Mouse (Mus musculus) liver, embryonic 16.5 days (tissue): Measurements from ENCODE around the gene Rasa1. TPM values are rescaled to one million over a fixed set of nuclear protein-coding genes. Genes with fewer than 3 reads are reported as not detected.

Source experiments
- ATAC-seq: fragments of 200-750 bp; cut with Nextera tagmentation; 2 replicates; pipeline ENCODE4 v1.8.0; 2017; ENCODE audit warnings: low read depth, mild to moderate bottlenecking, moderate number of reproducible peaks, moderate library complexity
- H3K27ac ChIP-seq: fragments of 300-500 bp; sonication (generic); 2 replicates; pipeline ENCODE4 v1.5.1; 2014; ENCODE audit warnings: mild to moderate bottlenecking, low read length
- H3K27me3 ChIP-seq: fragments of 300-500 bp; sonication (generic); 2 replicates; pipeline ENCODE4 v1.6.1; 2014; ENCODE audit warnings: low read depth, low read length, mixed read lengths; ENCODE audit not compliant: control insufficient read depth, insufficient read depth
- H3K36me3 ChIP-seq: fragments of 300-500 bp; sonication (generic); 2 replicates; pipeline ENCODE4 v1.6.1; 2014; ENCODE audit warnings: mild to moderate bottlenecking; ENCODE audit not compliant: control insufficient read depth, insufficient read depth
- H3K4me1 ChIP-seq: fragments of 300-500 bp; sonication (generic); 2 replicates; pipeline ENCODE4 v1.6.1; 2014; ENCODE audit warnings: low read depth, low read length, mixed read lengths; ENCODE audit not compliant: control insufficient read depth
- H3K4me2 ChIP-seq: fragments of 300-500 bp; sonication (generic); 2 replicates; pipeline ENCODE4 v1.6.1; 2014; ENCODE audit warnings: low read depth, low read length, mixed read lengths
- H3K4me3 ChIP-seq: fragments of 300-500 bp; sonication (generic); 2 replicates; pipeline ENCODE4 v1.5.1; 2014; ENCODE audit warnings: low read depth, mild to moderate bottlenecking, low read length
- H3K9ac ChIP-seq: fragments of 300-500 bp; sonication (generic); 2 replicates; pipeline ENCODE4 v1.6.1; 2014; ENCODE audit warnings: low read depth, low read length
- H3K9me3 ChIP-seq: fragments of 300-500 bp; sonication (generic); replicated peaks from 2 replicates; pipeline ENCODE4 v1.6.1; 2016; ENCODE audit warnings: low read length; ENCODE audit not compliant: control insufficient read depth
- WGBS: fragments of 180-500 bp; shearing (Covaris S2); extraction: QIAGEN DNeasy Blood & Tissue Kit; methylation state at CpG from one replicate; pipeline ENCODE4 v1.1.7; 2014; ENCODE audit not compliant: insufficient replicate concordance; 5-methylcytosine and 5-hydroxymethylcytosine counted together
- polyA plus RNA-seq: library from polyadenylated mRNA; unstranded; fragments of >200 nt; fragmentation: Nextera tagmentation; extraction: Ambion mirVana; gene quantifications from 2 replicates; pipeline ENCODE4 v1.2.1, GENCODE M21; 2015

Gene Rasa1
- polyA plus RNA-seq, 1 experiment from 2014 or later: 11.4 TPM

DNA sequence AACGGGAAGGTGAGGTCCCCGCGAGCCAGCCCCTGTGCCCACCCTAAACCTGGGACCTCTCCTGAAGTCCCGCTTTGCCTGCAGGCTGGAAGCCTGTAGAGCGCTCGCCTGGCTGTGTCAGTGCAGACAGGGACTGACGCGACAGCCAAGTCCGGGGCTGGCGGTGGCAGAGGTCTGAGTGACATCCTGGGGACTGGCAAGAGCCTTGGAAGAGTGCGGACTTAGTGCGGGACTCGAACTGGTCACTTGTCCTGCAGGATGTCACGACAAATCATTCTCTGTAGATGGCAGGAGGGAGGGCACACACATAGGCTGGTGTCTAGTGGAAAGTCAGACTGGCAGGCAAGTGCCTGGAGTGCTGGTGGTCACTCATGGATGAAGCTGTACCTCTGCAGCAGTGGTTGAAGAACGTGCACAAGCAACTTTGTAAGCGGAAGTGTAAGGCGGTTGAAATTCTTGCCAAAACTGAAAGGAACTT lies 99.2 kb downstream of the Rasa1 start:
- ATAC-seq: peak; percentile 69
- Histone ChIP-seq H3K36me3 (no peaks in the 10 kb centered on the region; the same call in 1 of the 2 replicates), H3K27me3 (no peaks in the 10 kb centered on the region), H3K4me3 (peak overlapping the region; percentile 92), H3K9ac (peak overlapping the region; percentile 85), H3K4me2 (peak overlapping the region; percentile 87), H3K4me1 (no peaks in the 10 kb centered on the region; the same call in 1 of the 2 replicates), H3K27ac (peak overlapping the region; percentile 70), H3K9me3 (no peaks in the 10 kb centered on the region)
- WGBS: under 1% methylated on average over 17 of the region's 17 CpGs

DNA sequence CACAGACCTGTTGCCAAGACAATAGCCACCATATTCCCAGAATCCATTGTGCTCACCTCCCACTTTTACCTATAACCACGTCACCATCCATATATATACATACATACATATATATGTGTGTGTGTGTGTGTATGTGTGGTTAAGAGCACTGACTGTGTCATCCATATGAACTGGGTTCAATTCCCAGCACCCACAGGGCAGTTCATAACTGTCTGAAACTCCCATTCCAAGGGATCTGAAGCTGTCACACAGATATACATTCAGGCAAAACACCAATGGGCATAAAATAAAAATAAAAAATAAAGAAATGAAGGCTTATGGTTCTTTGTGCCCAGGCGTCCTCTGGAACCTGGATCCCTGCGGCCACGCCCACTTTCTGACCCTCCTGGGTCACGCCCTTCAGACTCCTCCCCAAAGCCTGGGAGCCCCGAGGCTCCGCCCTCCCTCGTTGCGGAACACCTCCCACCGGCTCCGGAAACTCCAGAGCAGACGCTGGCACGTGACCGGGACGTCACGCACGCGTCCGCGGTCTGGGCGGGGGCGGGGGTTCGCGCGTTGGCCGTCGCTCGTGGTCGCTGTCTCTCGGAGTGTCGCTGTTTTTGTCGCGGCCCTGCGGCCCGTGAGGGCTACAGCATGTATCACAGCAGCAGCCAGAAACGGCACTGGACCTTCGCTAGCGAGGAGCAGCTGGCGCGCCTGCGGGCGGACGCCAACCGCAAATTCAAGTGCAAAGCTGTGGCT lies 99.9 kb downstream of the Rasa1 start, which contains the start of gene Ccnh:
Gene Ccnh (plus strand): TSS at position 506 of the 741 bp plus-strand sequence.
- Histone ChIP-seq H3K27me3 (no peaks in the 10 kb centered on the region), H3K4me2 (peak within 1 kb of the TSS; percentile 87), H3K4me1 (no peaks in the 10 kb centered on the region; the same call in 1 of the 2 replicates), H3K9me3 (no peaks in the 10 kb centered on the region), H3K27ac (peak within 1 kb of the TSS; percentile 70), H3K9ac (peak within 1 kb of the TSS; percentile 85), H3K4me3 (peak within 1 kb of the TSS; percentile 92), H3K36me3 (no peaks in the 10 kb centered on the region; the same call in 1 of the 2 replicates)
- WGBS: under 1% methylated on average over 44 of the region's 44 CpGs
- ATAC-seq: peak; percentile 99

Other genes with a start within 250 kb of the Rasa1 start
- gene Ccnh, start 99.7 kb downstream of the Rasa1 start, polyA plus RNA-seq: 35.1 and 40.4 TPM in 2 replicates